Mouse (Mus musculus) MEL (cell line): ENCODE results near the gene Rsbn1l.

Experiments
- CTCF ChIP-seq, 3 experiments: IDR thresholded peaks in 2 of 3; conservative IDR thresholded peaks in 1 of 3; 2 replicates each; pipeline ENCODE4 v1.5.1; 2011 to 2012; ENCODE audit warnings: low read length in 3 of 3, low read depth in 2 of 3, mild to moderate bottlenecking in 2 of 3, improper control_type of control experiment in 1 of 3, inconsistent platforms in 1 of 3, mixed read lengths in 1 of 3, moderate library complexity in 1 of 3; ENCODE audit not compliant: control insufficient read depth in 1 of 3, insufficient read depth in 1 of 3, poor library complexity in 1 of 3, severe bottlenecking in 1 of 3
- MAFK ChIP-seq: IDR thresholded peaks from 2 replicates; pipeline ENCODE4 v1.6.1; 2011; ENCODE audit warnings: low read depth, mild to moderate bottlenecking, low read length, improper control_type of control experiment, borderline replicate concordance
- RAD21 ChIP-seq: IDR thresholded peaks from 2 replicates; pipeline ENCODE4 v1.6.1; 2011; ENCODE audit warnings: mild to moderate bottlenecking, low read depth, low read length, improper control_type of control experiment
- RCOR1 ChIP-seq: IDR thresholded peaks from 2 replicates; pipeline ENCODE4 v1.6.1; 2012; ENCODE audit warnings: low read depth, mild to moderate bottlenecking, inconsistent platforms, low read length, improper control_type of control experiment

GRCm38 (mm10) chr5:20905437-20905836, 50.8 kb downstream of the Rsbn1l start:
- no peak for TF ChIP-seq CTCF (IDR thresholded peaks at IDR 0.05 in 2 of 3, conservative IDR thresholded peaks at IDR 0.05 in 1 of 3; ENCODE audit: control insufficient read depth in 1 of 3, insufficient read depth in 1 of 3, low read depth in 2 of 3, low read length in 3 of 3, poor library complexity in 1 of 3, severe bottlenecking in 1 of 3)
- no peak for TF ChIP-seq RAD21
- peak; percentile 22; the same call in 1 of the 2 replicates for TF ChIP-seq MAFK
- TF ChIP-seq RCOR1, result peak; percentile 74; the same call in 1 of the 2 replicates
